Mouse (Mus musculus) gastrocnemius, postnatal 36 days (tissue): ENCODE measurements around the gene Krtap2-4. TPM values are rescaled to one million over a fixed set of nuclear protein-coding genes. Genes with fewer than 3 reads are reported as not detected.
"Not testable (repeated sequence)": the region's sequence is repeated elsewhere in the genome, so short reads cannot be mapped to it uniquely, and the experiment has no call there.

Source experiments
- DNase-seq, 2 experiments: peaks; one replicate each; pipeline ENCODE4 v3.0.0; 2022
- intact Hi-C: fragments of 180-260 bp; cut with DNase I; formaldehyde crosslinking; loops from one replicate; pipeline ENCODE4 v1.15.1; 2025
- long read RNA-seq, 2 experiments: library from polyadenylated mRNA; stranded (forward); transcript quantifications; one replicate each; pipeline ENCODE4 v2.0.0; 2021
- total RNA-seq, 2 experiments: library from RNA; stranded (reverse); gene quantifications; 2 replicates each; pipeline ENCODE4 v1.2.3; 2021

Krtap2-4 gene
- total RNA-seq: not detected
- long read RNA-seq, experiment 1: 0 reads
- long read RNA-seq, experiment 2: 0 reads

DNA sequence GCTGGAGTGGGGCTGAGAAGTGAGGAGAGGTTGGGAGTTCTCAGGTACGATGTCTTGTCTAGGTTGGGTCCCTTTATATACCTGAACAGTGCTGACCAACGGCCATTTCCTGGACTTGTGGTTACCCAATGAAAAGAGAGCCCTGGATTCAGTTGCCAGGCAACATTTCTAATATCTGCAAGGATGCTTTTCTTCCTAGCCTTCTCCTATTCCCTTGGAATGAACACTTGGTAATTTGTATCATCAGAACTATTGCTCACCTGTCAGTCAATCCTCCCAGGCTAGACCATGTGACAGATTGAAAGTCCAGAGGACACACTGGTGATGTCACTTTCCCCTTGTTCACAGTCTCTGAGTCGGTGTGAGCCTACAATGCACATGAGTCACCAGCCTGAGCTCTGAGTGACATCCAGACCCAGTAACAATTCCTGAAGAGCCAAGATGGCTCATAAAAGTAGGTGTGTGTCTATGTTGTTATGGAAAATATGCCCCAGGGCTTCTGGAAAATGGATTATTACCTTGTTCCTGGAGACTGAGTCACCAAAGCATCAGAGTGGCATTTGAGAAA is at the start of gene Krtap2-4:
TSS of gene Krtap2-4 (minus strand) at position 51 of the 568 bp plus-strand sequence.
- intact Hi-C loops: no loop called here
- DNase-seq: no peak

DNA sequence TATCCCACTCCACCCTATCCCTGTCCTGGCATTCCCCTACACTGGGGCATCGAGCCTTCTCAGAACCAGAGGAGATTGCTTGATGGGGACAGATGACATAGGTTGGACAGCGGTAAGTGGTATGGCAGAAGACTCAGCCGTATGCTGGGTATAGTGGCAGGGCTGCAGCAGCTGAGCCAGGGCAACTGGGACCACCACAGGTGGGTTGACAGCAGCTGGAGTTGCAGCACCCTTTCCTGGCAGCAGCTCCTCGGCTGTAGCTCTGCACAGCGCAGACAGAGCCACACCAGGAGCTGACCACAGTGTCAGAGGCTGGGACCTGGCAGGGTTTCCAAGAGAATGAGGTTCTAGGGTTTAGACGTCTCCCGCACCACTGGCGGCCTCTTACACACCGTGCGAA is 48.2 kb upstream of the Krtap2-4 start:
- intact Hi-C loops: no loop called here
- DNase-seq: no peak

DNA sequence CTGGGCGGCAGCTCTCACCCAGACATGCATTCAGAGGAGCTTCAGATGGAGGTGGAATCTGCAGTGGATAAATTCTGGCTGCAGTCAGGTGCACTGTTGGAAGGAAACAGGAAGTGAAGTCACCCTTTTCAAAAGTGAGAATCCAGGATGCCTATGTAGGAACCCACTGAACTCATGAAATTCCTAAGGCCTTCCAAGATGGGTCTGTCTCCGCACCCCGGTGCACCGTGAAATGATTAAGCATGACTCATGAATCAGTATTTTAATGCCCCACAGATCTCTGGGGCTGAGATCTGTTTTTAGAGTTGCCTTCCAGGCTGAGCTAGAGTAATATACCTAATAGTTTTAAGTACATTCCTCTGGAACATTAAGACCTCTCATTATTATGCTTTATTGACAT is 44.6 kb upstream of the Krtap2-4 start:
- no peak for DNase-seq
- intact Hi-C loops: no loop called here

DNA sequence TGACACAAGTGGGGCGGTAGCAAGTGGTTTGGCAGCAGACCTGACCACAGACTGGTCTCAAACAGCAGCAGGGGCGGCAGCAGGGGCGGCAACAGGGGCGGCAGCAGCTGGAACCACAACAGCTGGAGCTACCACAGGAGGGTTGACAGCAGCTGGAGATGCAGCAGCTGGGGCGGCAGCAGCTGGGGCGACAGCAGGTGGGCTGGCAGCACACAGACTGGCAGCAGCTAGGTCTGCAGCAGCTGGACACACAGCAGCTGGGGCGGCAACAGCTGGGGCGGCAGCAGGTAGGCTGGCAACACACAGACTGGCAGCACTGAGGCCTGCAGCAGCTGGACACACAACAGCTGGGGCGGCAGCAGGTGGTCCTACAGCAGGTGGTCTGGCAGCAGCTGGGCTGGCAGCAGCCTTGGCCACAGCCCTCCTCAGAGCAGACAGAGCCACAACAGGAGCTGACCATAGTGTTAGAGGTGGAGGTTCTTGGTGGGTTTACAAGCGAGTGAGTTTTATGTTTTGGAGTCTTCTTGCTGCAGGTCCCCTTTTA is 43.9 kb upstream of the Krtap2-4 start, which contains the start of gene Gm11563:
TSS of gene Gm11563 (minus strand) at position 494 of the 544 bp plus-strand sequence.
- intact Hi-C loops, DNase-seq: not testable (repeated sequence)

DNA sequence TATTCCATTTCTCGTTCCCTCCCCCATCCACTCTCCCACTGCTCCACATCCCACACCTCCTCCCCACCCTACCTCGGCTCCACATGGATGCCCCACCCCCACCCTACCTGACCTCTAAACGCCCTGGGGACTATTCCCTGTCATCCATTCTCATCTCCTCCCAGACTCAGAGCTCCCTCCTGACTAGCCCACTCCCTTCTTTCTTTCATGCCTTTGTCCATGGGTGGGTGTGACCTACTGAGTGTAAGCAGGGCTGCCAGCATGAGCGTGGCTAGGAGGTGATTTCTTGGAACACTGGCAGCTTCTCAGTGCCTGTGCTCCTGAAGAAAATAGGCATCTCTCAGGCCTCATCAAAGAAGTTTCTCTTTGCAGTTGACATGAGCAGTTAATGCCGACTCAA is 42.4 kb upstream of the Krtap2-4 start:
- DNase-seq: no peak
- intact Hi-C loops: no loop called here

DNA sequence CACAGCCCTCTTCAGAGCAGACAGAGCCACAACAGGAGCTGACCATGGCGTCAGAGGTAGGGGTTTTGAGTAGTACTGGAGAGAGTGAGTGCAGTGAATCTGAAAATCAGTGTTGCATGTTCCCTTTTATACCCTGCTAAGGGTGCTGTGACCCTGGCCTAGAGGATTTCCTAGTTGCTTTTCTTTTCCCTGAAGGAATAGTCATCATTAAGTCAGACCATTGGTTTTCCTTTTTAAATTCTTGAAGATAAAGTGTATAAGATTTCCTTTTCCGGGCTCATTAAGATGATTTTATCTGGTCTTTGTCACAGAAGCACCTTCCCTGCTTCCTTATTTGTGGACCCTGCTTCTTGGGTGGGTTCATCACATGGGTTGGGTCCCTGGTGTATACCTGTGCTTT is 35.5 kb upstream of the Krtap2-4 start, which contains the start of gene Gm11555:
TSS of gene Gm11555 (minus strand) at position 101 of the 400 bp plus-strand sequence.
- intact Hi-C loops: no loop called here
- DNase-seq: no peak

DNA sequence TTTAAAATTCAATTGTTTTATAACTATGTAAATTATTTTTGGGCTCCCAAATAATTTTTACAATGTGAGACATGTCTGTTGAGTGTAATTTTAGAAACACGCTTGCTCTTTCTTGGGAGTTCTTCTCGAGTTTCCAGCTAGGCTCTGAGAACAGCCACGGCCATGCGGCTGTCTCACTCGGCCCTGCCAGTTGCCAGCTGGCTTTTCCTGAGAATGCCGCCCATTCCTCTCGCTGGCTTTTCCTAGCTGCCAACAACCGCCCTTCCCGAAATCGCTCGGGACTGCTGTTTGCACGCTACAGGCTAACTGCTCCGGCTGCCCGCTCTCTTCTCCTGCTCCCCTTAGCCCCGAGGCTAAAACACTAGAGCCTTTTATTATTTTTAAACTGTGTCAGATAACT is 31.8 kb upstream of the Krtap2-4 start:
- intact Hi-C loops: no loop called here
- DNase-seq: no peak

DNA sequence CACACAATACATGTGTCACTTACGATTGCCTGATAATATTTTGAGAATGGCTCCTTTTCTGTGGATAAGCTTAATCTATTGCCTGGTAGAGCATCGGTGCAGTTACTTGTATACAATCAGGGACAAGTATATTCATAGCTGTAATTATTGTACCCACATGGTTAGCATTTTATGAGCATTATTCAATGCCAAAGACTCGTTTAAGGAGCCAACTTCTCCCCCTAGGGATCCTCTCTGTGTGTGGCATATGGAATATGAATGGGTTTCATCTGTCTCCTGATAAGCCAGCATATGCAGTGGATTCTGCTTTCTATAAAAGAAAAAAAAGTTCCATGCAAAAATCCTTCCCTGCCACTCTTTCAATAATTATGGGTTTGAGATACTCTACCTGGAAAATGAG is 29.7 kb upstream of the Krtap2-4 start:
- DNase-seq: no peak
- intact Hi-C loops: no loop called here

DNA sequence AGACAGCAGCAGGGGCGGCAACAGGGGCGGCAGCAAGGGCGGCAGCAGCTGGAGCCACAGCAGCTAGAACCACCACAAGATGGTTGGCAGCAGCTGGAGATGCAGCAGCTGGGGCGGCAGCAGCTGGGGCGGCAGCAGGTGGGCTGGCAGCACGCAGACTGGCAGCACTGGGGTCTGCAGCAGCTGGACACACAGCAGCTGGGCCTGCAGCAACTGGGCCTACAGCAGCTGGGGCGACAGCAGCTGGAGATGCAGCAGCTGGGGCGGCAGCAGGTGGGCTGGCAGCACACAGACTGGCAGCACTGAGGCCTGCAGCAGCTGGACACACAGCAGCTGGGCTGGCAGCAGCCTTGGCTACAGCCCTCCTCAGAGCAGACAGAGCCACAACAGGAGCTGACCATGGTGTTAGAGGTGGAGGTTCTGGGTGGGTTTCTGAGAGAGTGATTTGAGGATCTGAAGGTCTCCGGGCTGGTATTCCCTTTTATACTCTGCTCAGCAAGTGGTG is 29.0 kb upstream of the Krtap2-4 start, which contains the start of gene Krtap4-7:
TSS of gene Krtap4-7 (minus strand) at position 455 of the 505 bp plus-strand sequence.
- intact Hi-C loops, DNase-seq: not testable (repeated sequence)

DNA sequence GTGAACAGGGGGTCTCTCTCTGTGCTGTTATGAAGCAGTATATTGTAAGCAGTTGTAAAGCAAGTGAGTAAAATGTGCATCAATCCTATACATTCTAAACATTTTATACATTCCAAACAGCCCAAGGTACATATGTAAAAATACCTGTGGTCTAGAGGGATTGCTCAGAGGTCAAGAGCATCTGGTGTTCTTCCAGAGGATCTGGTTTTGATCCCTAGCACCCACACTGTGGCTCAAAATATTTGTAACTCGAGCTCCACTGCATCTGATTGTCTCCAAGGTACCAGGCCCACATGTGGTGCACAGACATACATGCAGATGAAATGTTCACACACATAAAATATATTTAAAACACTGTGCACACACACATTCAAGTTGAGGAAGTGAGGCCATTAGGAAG is 26.3 kb upstream of the Krtap2-4 start:
- intact Hi-C loops: no loop called here
- DNase-seq: no peak

DNA sequence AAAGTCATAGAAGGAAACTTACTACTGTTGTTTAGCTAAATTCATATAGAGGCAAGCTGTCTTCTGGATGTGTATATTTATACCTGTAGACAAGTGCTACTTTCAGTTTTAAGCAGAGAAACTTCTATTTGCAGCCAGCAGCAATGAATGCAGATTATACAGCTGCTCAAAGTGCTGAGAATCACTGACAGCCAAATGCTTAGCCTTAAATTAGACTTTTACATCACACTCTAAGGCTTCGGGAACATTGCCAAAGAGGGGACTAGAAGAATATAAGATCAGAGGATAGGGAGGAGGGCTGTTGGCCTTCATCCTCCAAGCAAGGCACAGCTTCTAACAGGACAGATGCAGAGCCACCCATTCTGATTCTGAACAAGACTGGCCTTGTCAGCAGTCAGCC is 22.4 kb upstream of the Krtap2-4 start:
- intact Hi-C loops: no loop called here
- no peak for DNase-seq

DNA sequence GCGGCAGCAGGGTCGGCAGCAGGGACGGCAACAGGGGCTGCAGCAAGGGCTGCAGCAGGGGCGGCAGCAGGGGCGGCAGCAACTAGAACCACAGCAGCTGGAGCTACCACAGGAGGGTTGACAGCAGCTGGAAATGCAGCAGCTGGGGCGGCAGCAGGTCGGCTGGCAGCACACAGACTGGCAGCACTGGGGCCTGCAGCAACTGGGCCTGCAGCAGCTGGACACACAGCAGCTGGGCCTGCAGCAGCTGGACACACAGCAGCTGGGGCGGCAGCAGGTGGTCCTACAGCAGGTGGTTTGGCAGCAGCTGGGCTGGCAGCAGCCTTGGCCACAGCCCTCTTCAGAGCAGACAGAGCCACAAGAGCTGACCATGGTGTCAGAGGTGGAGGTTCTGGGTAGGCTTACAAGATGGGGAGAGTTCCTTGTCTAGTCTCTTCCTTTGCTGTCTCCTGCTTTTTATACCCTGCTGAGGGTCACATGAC is 20.0 kb upstream of the Krtap2-4 start, which contains the start of gene Krtap4-2:
TSS of gene Krtap4-2 (minus strand) at position 432 of the 482 bp plus-strand sequence.
- no peak for DNase-seq
- intact Hi-C loops: no loop called here

DNA sequence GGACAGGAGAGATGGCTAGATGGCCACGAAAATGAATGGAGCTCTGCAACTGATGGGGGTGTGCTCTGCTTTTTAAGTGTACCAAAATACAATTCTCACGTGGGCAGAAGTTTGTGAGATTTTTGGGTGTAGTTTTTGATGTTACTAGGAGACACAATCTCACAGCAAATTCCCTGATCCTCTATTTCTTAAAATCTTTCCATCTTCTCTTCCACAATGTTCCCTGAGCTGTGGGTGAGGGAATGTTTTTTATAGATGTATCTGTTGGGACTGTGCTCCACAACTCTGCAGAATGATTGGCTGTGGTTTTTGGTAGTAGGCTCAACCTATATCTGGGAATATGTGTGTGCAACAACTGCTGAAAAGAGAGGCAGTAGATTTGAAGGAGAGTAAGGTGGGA is 18.6 kb upstream of the Krtap2-4 start:
- intact Hi-C loops: no loop called here
- no peak for DNase-seq

DNA sequence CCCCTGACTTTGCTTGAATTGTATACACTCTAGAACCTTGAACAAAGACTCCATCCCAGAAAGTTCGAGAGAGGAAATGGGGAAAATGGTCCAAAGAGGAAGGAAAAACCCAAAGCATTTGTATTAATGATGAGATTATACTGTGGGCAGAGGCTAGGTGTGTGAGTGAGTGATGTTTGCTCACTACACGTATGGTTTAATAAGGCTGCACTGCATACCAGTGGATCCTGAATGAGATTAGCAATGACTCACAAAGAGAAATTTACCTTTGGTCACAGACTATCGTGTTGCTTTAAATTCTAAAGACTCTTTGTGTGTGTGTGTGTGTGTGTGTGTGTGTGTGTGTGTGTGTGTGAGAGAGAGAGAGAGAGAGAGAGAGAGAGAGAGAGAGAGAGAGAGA is 16.2 kb upstream of the Krtap2-4 start:
- intact Hi-C loops: no loop called here
- no peak for DNase-seq

DNA sequence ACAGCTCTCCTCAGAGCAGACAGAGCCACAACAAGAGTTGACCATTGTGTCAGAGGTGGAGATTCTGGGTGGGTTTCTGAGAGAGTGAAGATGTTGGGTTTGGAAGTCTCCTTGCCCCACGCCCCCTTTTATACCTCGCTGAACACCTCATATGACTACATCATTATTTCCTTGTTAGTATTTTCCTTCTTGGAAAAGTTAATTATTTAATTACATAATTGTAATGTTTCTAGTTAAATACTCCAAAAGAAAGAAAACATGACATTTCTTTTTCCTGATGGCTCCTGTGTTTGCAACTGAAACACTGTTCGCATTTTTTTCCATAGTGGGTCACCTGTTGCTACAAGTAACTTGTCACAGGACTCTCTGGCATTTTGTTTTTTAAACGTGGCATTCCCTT is 13.5 kb upstream of the Krtap2-4 start, which contains the start of gene Krtap4-1:
TSS of gene Krtap4-1 (minus strand) at position 101 of the 400 bp plus-strand sequence.
- intact Hi-C loops: no loop called here
- no peak for DNase-seq

DNA sequence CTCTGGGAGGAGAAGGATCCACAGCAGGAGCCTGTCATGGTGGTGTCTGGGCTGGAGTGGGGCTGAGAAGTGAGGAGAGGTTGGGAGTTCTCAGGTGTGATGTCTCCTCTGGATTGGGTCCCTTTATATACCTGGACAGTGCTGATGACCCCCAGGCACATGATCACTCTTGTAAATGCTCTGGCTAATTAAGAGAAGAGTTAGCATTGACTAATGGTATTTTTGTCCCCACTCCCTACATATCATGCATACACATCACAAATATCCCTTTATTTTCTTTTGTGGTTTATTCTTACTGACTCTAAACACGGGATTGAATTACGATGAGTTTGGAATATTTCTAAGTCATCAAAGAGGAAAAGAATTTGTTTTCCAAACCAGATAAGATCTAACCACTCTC is 5.7 kb upstream of the Krtap2-4 start, which contains the start of gene Gm11562:
TSS of gene Gm11562 (minus strand) at position 101 of the 400 bp plus-strand sequence.
- no peak for DNase-seq
- intact Hi-C loops: no loop called here

DNA sequence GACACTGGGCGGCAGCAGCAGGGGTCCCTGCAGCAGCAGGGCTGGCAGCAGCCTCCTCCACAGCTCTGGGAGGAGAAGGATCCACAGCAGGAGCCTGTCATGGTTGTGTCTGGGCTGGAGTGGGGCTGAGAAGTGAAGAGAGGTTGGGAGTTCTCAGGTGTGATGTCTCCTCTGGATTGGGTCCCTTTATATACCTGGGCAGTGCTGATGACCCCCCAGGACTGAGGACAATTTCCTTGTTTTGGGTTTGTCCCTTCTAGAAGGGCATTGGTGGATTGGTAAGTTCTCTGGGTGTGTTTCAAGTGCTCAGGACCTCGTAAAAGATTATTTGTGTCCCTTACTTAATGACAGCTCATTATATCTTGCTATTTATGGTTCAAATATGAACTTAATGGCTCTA is 4.6 kb downstream of the Krtap2-4 start, which contains the start of gene Gm11937:
TSS of gene Gm11937 (minus strand) at position 101 of the 400 bp plus-strand sequence.
- intact Hi-C loops, DNase-seq: not testable (repeated sequence)

DNA sequence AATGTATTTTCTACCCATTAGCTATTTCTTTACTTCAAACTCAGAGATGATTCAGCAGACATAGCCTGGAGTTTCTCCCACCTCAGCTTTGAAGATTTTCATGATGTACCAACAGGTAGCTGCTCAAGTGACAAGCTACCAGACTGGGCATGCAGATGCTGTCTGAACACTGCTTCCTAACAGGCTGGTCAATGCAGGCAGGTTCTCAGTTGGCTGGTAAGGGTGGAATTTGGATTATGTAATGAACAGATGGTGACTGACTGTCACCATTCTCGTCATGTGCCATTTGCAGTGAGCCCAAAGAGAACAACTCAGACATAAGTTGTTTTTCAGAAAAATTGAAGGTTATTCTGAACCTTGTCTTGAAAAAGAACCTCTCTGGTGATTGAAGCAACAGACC is 5.5 kb downstream of the Krtap2-4 start:
- intact Hi-C loops: no loop called here
- no peak for DNase-seq

DNA sequence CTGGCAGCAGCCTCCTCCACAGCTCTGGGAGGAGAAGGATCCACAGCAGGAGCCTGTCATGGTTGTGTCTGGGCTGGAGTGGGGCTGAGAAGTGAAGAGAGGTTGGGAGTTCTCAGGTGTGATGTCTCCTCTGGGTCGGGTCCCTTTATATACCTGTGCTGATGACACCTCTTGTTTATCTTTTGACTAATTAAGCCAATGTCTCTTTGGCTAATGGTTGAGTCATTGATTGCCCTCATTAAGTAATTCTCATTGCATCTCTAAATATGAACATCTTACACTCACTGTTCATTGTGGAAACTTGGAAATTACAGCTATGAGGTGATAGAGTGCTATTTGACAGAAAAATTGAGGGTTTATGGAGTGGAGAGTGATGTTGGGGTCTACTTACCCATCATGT is 11.4 kb downstream of the Krtap2-4 start, which contains the start of gene Gm11938:
TSS of gene Gm11938 (minus strand) at position 101 of the 400 bp plus-strand sequence.
- DNase-seq, intact Hi-C loops: not testable (repeated sequence)

DNA sequence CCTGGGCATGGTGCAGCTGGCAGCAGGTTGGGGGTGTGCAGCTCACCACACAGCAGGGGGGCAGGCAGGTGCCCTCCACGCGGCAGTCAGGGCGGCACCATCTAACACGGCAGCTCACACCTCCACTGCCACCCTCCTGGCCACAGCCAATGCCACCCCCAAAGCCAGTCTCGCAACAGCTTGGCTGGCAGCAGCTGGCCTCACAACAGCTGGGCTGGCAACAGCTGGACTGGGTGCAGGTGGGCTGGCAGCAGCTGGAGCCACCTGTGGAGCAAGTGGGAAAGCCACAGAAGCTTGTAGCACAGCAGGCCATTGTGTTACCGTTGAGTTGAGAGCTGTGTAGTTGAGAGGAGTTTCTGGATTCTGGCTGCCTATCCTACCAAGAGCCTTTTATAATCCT is 16.9 kb downstream of the Krtap2-4 start, which contains the start of gene Krtap9-3:
TSS of gene Krtap9-3 (minus strand) at position 364 of the 400 bp plus-strand sequence.
- intact Hi-C loops, DNase-seq: not testable (repeated sequence)

DNA sequence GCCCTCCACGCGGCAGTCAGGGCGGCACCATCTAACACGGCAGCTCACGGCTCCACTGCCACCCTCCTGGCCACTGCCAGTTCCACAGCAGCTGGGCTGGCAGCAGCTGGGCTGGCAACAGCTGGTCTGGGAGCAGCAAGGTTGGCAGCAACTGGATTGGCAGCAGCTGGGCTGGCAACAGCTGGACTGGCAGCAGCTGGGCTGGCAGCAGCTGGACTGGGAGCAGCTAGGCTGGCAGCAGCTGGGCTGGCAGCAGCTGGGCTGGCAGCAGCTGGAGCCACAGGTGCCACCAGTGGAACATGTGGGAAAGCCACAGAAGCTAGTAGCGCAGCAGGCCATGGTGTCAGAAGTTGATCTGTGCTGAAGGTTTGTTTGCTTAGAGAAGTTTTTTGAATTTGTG is 23.7 kb downstream of the Krtap2-4 start, which contains the start of gene Krtap1-3:
TSS of gene Krtap1-3 (minus strand) at position 359 of the 400 bp plus-strand sequence.
- intact Hi-C loops: no loop called here
- no peak for DNase-seq
